Mouse (Mus musculus) myocyte (in vitro differentiated cells): ENCODE data around the gene Tmem143.
A peak's percentile ranks its signal among the peaks of the same experiment; 100 is the strongest.

Source experiments
- MAX ChIP-seq: IDR thresholded peaks from one replicate; pipeline ENCODE4 v1.6.1; 2011; ENCODE audit warnings: low read depth, mild to moderate bottlenecking, control low read depth
- MYOD1 ChIP-seq, 3 experiments: IDR thresholded peaks; one replicate each; pipeline ENCODE4 v1.6.1; 2011; ENCODE audit warnings: control low read depth in 2 of 3, low read depth in 2 of 3, mild to moderate bottlenecking in 2 of 3, moderate library complexity in 1 of 3; ENCODE audit not compliant: insufficient read length in 2 of 3, control insufficient read depth in 1 of 3
- POLR2A ChIP-seq: IDR thresholded peaks from one replicate; pipeline ENCODE4 v1.6.1; 2011; ENCODE audit warnings: low read depth, mild to moderate bottlenecking, control low read depth, moderate library complexity; ENCODE audit not compliant: insufficient read length
- POLR2AphosphoS2 ChIP-seq: IDR thresholded peaks from one replicate; pipeline ENCODE4 v1.6.1; 2011; ENCODE audit warnings: low read depth, control low read depth; ENCODE audit not compliant: insufficient read length
- TCF3 ChIP-seq: IDR thresholded peaks from one replicate; pipeline ENCODE4 v1.6.1; 2011; ENCODE audit warnings: low read depth, control low read depth; ENCODE audit not compliant: insufficient read length
- USF1 ChIP-seq: IDR thresholded peaks from one replicate; pipeline ENCODE4 v1.6.1; 2011; ENCODE audit warnings: low read depth, mild to moderate bottlenecking, control low read depth, moderate library complexity

- peak; percentile 37 for TF ChIP-seq POLR2A
- no peak for TF ChIP-seq POLR2AphosphoS2
- TF ChIP-seq MAX = no peak
- no peak for TF ChIP-seq USF1
- no peak for TF ChIP-seq MYOD1 (IDR thresholded peaks at IDR 0.05; ENCODE audit: control insufficient read depth in 1 of 3, insufficient read length in 2 of 3, low read depth in 2 of 3)
- no peak for TF ChIP-seq TCF3
Observed at GRCm38 (mm10) chr7:45897258-45897757, 567 bp downstream of the Tmem143 start.
